Mouse (Mus musculus) layer of hippocampus, postnatal 10 days (tissue): ENCODE results near the gene Tmeff1. TPM values are rescaled to one million over a fixed set of nuclear protein-coding genes. Genes with fewer than 3 reads are reported as not detected.
"Not testable (repeated sequence)": the region's sequence is repeated elsewhere in the genome, so short reads cannot be mapped to it uniquely, and the experiment has no call there.

Experiments
- DNase-seq, 2 experiments: peaks; one replicate each; pipeline ENCODE4 v3.0.0; 2021; ENCODE audit warnings: low spot score in 2 of 2
- total RNA-seq, 2 experiments: library from RNA; stranded (reverse); gene quantifications; 2 replicates each; pipeline ENCODE4 v1.2.3; 2021

Gene Tmeff1
- total RNA-seq, 2 experiments from 2014 or later = 178 to 200 TPM

GRCm38 (mm10) chr4:48672915-48673314 is 87.9 kb downstream of the Tmeff1 start:
- DNase-seq = no peak

- no peak for DNase-seq
Measured at GRCm38 (mm10) chr4:48674412-48674811, 89.4 kb downstream of the Tmeff1 start.

- DNase-seq = no peak
Measured at GRCm38 (mm10) chr4:48676570-48677185, 91.7 kb downstream of the Tmeff1 start.

- DNase-seq = no peak
Measured at GRCm38 (mm10) chr4:48677276-48677675, 92.3 kb downstream of the Tmeff1 start.

GRCm38 (mm10) chr4:48677812-48678211 is 92.8 kb downstream of the Tmeff1 start:
- no peak for DNase-seq

- DNase-seq = no peak
Measured at GRCm38 (mm10) chr4:48678793-48679192, 93.8 kb downstream of the Tmeff1 start.

- DNase-seq = not testable (repeated sequence)
Measured at GRCm38 (mm10) chr4:48679728-48680127, 94.8 kb downstream of the Tmeff1 start.

GRCm38 (mm10) chr4:48680214-48680613 is 95.2 kb downstream of the Tmeff1 start:
- DNase-seq = no peak

GRCm38 (mm10) chr4:48680648-48681343 is 95.8 kb downstream of the Tmeff1 start:
- DNase-seq = peak in 1 of 2 experiments; percentile 52

GRCm38 (mm10) chr4:48683126-48683525 is 98.2 kb downstream of the Tmeff1 start:
- no peak for DNase-seq

- not testable (repeated sequence) for DNase-seq
Measured at GRCm38 (mm10) chr4:48683633-48684209, 98.7 kb downstream of the Tmeff1 start.

- DNase-seq = no peak
Measured at GRCm38 (mm10) chr4:48684593-48685187, 99.7 kb downstream of the Tmeff1 start.

GRCm38 (mm10) chr4:48688148-48688547 is 103.2 kb downstream of the Tmeff1 start:
- no peak for DNase-seq

- DNase-seq = peak; percentile 64 to 73
Measured at GRCm38 (mm10) chr4:48690640-48691039, 105.7 kb downstream of the Tmeff1 start.

GRCm38 (mm10) chr4:48691793-48692437 is 106.9 kb downstream of the Tmeff1 start:
- peak; percentile 73 to 80 for DNase-seq

GRCm38 (mm10) chr4:48692736-48693292 is 107.8 kb downstream of the Tmeff1 start:
- no peak for DNase-seq

- DNase-seq = no peak
Measured at GRCm38 (mm10) chr4:48696706-48697105, 111.7 kb downstream of the Tmeff1 start.

GRCm38 (mm10) chr4:48697302-48697701 is 112.3 kb downstream of the Tmeff1 start:
- DNase-seq = no peak
